Mouse (Mus musculus): ENCODE data around the gene Hpse. TPM values are rescaled to one million over a fixed set of nuclear protein-coding genes. Genes with fewer than 3 reads are reported as not detected.

The Hpse gene
- total RNA-seq (2021) = under 1 TPM; 0.13 to 0.70 TPM
- long read RNA-seq, experiment 1 = 0 reads
- long read RNA-seq, experiment 2 = 0 reads

GRCm38 (mm10) chr5:100719235-100720088 lies at the start of gene Hpse:
Hpse (minus strand) TSS chr5:100719716.
- peak; percentile 25 for DNase-seq

- no peak for DNase-seq
These were observed 46.5 kb upstream of the Hpse start for GRCm38 (mm10) chr5:100766026-100766425.

- no peak for DNase-seq
These were observed 42.2 kb upstream of the Hpse start for GRCm38 (mm10) chr5:100761736-100762135.

GRCm38 (mm10) chr5:100760049-100760663 lies 40.6 kb upstream of the Hpse start:
- DNase-seq = no peak

DNA sequence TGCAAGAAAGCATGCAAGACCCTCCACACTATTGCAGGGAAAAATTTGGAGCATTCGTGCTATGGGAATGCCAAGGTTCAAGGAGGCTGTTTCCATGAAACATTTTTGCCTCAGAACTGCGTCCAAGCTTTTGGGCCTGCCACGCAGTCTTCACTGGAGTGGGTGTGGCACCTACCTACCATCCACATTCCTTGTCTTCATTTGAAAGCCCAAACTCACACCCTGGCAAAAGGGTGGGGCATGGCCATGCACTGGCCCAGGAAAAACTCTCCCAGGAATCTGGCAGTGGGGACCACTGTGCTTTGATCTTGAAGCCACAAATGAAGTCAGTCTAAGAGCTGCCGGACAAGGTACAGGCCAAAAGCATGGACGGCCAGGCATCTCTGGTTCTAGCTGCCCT lies 38.6 kb upstream of the Hpse start:
- no peak for DNase-seq

DNA sequence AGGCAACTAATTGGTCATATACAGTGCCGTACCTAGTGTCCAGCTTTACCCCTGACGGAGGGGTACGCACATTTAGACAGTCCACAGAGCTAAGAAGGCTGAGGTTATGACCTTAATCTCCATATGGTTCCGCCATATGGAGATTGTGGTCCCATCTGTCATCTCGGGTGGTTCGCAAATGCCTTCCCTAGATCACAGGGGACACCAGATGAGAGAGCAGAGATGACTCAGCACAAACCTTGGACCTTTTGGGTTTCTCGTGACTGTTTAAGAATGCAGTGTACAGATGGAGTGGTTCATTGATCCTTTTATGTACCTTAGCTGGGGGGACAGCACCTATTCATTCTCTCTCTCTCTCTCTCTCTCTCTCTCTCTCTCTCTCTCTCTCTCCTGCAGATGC lies 33.9 kb upstream of the Hpse start:
- DNase-seq = no peak

- DNase-seq = no peak
These were observed 32.1 kb upstream of the Hpse start for GRCm38 (mm10) chr5:100751655-100752054.

- no peak for DNase-seq
These were observed 31.2 kb upstream of the Hpse start for GRCm38 (mm10) chr5:100750617-100751255.

- no peak for DNase-seq
These were observed 19.3 kb upstream of the Hpse start for GRCm38 (mm10) chr5:100738802-100739201.

DNA sequence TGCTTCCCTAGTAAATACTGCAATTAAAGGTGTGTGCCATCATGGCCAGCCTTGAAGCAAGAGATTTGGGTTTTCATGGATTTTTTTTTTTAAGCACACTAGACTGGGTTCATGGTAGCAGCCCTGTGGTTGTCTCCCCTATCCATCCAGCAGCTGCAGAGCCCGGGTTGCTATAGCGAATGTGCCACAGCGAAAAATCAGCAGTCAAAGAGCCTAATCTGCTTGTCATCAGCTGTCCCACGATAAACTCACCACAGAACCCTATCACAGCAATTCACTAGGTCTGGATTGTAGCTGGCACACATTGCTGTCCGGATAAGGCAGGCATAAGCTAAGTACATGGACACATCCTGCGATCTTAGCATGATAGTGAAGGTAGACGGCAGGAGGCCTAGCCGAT lies 17.4 kb upstream of the Hpse start:
- DNase-seq = no peak

DNA sequence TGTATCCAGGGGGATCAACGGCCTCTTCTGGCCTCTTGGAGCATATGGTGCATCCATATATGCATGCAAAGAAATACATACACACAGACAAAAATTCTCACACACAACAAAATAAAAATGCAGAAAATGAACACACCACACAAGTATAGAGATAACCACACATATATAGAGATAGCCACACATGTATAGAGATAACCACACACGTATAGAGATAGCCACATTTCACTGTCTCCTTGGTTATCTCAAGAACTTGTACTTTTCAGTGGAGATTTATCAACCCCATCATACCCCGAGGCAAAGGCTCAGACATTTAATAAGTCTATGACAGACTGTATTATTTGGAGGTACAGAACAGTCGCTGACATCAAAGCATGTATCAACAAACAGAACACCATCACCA lies 15.0 kb upstream of the Hpse start:
- DNase-seq = no peak

DNA sequence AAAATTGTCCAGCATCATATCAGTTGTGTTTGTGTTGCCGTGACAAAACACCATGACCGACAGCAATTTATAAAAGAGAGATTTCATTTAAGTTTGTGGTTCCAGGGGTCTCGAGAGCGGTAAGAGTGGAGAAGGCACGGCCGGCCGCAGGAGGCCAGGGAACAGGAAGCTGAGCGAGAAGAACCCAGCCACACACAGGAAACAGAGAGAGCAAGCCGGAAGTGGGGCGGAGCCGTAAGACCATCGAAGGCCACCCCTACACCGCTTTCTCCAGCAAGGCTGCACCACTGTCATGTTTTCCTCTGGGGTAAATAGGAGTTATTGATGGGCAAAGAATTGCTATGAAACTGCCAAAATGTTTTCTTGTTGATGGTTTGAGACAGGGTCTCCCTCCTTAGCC lies 9.2 kb upstream of the Hpse start:
- DNase-seq = no peak

DNA sequence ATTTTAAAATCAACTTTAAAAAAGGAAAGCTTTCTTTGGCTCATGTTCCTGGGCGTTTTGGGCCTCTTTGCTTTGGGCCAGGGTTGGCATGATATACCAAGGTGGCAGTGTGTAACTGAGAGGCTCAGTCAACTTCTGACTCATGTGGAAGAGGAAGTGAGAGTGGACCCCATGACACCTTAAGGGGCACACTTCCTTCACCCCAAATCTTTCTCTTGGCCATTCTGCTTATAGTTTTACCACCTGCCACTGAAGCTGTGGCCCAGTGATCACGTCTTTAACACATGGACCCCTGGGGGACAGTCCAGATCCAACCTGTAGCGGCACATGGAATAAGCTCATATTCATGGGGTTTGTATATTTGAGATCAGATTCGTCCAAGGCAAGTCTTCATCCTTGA lies 6.5 kb upstream of the Hpse start:
- no peak for DNase-seq

DNA sequence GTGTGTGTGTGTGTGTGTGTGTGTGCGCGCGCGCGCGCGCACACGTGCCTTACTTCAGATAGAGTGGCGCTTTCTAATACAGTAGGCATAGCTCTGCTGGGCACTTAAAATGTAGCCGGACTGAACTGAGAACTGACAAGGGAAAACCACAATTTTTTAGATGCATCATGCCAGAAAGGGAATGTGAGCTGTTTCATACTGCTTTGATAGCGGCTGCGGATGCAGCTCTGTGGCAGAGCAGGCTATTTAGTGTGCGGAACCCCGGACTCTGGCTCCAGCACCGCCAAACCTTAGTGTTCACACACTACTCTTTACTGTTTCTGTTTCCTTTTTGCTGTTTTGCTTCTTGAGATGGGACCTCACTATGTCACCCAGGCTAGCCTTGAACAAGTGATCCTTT lies 2.8 kb downstream of the Hpse start:
- no peak for DNase-seq

DNA sequence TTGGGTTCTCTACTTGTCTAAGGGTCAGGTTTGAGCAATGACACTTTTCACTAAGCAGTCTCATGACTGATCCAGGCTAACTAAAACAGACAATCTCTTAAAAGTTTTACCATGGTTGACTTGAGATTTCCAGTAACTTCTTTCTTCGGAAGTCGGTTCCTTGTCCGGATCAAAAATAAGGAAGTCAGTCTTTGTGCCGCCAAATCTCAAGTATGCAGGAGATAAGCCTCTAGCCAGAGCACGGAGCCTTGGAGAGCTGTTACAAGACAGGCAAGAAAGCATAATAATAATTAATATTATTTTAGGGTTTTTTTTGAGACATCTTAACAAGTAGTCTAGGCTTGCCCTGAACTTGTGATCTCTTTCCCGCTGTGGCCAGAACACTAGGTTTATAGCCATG lies 8.3 kb downstream of the Hpse start:
- no peak for DNase-seq

DNA sequence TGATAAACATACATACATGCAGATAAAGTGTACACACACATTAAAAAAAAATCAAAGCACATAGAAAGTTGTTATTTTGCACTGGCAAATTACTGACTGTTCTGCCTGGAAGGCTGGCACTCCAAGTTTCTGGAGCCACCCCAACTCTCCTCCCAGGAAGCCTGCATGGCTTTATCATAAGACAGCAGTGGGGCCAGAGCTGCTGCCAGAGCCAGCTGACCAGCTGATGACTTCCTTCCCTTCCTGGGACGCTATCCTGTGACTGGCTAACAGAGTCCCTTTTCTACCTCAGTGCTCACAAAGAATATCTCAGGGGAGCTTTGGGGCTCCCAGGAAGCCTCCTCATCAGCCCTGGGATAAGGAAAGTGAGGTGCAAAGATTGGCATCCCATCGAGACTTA lies 9.5 kb downstream of the Hpse start:
- DNase-seq = no peak

- no peak for DNase-seq
These were observed 10.5 kb downstream of the Hpse start for GRCm38 (mm10) chr5:100709035-100709434.

DNA sequence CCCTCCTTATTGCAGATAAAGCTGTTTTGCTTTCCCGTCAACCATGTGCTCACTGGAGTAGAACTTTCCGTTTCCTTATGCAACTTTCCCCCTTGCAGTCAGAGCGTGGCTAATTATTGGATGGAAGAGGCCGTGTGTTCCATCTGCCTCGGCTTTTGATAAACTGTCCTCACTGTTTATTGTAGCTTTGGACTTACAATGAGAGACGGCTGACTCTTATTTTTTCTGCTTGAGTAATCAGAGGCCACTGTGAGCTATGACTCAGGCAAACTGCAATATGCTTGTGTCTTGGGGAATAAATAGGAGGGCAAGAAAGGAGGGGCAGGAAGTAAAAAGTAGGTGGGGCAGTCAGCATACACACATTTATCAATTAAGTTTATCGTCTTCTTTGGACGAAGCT lies 12.8 kb downstream of the Hpse start:
- DNase-seq = no peak

DNA sequence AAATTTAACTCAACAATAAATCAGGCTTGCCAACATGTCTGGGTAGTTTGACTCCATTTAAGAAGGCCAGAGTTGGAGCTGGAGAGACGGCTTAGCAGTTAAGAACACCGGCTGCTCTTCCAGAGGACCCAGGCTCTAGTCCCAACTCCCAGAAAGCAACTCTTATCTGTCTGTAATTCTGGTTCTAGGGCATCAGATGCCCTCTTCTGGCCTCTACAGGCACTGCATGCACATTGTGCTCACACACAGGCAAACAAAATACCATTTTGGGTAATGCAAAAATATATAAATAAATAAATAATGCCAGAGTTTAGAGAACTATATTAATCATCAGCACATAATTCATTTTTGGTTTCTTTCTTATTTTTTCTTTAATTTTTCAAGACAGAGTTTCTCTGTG lies 15.2 kb downstream of the Hpse start:
- no peak for DNase-seq

- DNase-seq = no peak
These were observed 17.2 kb downstream of the Hpse start for GRCm38 (mm10) chr5:100702325-100702724.

DNA sequence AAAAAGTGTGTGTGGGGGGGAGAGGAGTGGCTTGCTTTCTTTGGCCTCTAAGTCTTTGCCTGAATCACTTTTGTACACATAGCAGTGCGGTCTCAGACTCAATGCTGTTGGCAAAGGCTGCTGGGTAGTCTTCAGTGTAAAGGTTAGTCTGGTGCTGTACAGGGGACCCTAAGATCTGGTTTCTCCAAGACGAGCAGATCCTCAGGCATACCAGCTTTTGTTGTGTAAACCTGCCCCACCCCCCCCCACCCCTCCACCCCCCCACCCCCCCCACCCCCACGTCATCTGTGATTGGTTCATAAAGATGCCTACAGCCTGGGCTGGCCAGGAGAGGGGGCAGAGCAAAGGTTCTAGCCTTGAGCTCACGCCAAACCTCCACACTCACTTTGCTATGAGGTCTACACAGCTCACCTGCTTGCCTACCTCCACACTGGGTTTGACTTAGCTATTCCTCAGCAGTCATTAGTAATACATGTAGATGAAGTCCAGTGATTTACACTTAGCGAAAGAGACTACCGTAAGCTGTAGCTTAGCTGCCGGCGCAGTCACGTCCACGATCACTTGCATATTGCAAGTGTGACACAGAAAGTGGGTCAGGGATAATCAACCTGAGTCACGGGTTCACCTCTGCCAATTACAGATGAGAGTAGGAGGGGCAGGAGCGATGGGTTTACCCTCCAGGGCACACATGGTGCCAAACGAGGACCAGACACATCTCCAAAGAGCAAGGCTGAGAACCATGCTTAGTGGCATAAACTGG lies 18.5 kb downstream of the Hpse start:
- DNase-seq = no peak

GRCm38 (mm10) chr5:100697886-100698285 lies 21.6 kb downstream of the Hpse start:
- DNase-seq = no peak

GRCm38 (mm10) chr5:100697398-100697797 lies 22.1 kb downstream of the Hpse start:
- no peak for DNase-seq
